In genomic region chr8:121332436-121332835, GRCm38 (mm10) we compare ENCODE assay signal across 10 mouse cellular contexts.
A peak's percentile ranks its signal among the peaks of the same experiment; 100 is the strongest.
DNase-seq lines count a peak whose midpoint lies in the region; ATAC-seq and TF ChIP-seq lines count a peak whose summit lies in the region.
"Had no signal": no experiment of that assay in that cellular context is flagged by ENCODE, and none has a peak within 500 bp of the region (broad histone marks: within the 10 kb centered on the region; RNA-seq: fewer than 3 reads in every experiment).

No protein-coding gene starts in this region.

- H3K79me2 ChIP-seq in heart, adult 2 months (replicated peaks; ENCODE audit: control insufficient read depth, insufficient read depth, low read length) = no peaks in the 10 kb centered on the region

- 21% methylated on average over 8 of the region's 8 CpGs for WGBS in liver, embryonic 12.5 days (ENCODE audit: insufficient replicate concordance)
- 10% methylated on average over 8 of the region's 8 CpGs for WGBS in heart, adult 2 months
- WGBS in intestine, embryonic 15.5 days = 26% methylated on average over 8 of the region's 8 CpGs

- no peak overlapping the region for H3K9ac ChIP-seq in liver, embryonic 12.5 days
- H3K9ac ChIP-seq in heart, adult 2 months (ENCODE audit: low read depth, low read length) = no peak overlapping the region
- no peak overlapping the region for H3K9ac ChIP-seq in intestine, embryonic 15.5 days
- H3K9ac ChIP-seq: neural tube, embryonic 12.5 days had no signal

- intact Hi-C loops in heart, adult 2 months (cut with DNase I) = no loop called here

- no peak overlapping the region for H3K4me3 ChIP-seq in liver, embryonic 12.5 days
- H3K4me3 ChIP-seq in heart, adult 2 months = no peak overlapping the region
- no peak overlapping the region for H3K4me3 ChIP-seq in intestine, embryonic 15.5 days (replicated peaks)
- H3K4me3 ChIP-seq: neural tube, embryonic 12.5 days had no signal

- H3K4me1 ChIP-seq in liver, embryonic 12.5 days = no peaks in the 10 kb centered on the region; the same call in 1 of the 2 replicates
- peaks cover 17% of the 10 kb centered on the region for H3K4me1 ChIP-seq in heart, adult 2 months (ENCODE audit: control insufficient read depth, insufficient read depth, low read length)
- H3K4me1 ChIP-seq in intestine, embryonic 15.5 days (replicated peaks) = peaks cover 13% of the 10 kb centered on the region

- H3K27ac ChIP-seq in liver, embryonic 12.5 days = no peak overlapping the region
- no peak overlapping the region for H3K27ac ChIP-seq in heart, adult 2 months
- H3K27ac ChIP-seq in intestine, embryonic 15.5 days = no peak overlapping the region
- H3K27ac ChIP-seq: neural tube, embryonic 12.5 days had no signal

- TF ChIP-seq EP300 in heart, adult 2 months (IDR thresholded peaks at IDR 0.05; ENCODE audit: insufficient read depth, low read depth, low read length) = peak; percentile 69; the same call in 1 of the 2 replicates

- peaks cover 7% of the 10 kb centered on the region for H3K9me3 ChIP-seq in liver, embryonic 12.5 days (replicated peaks)
- no peaks in the 10 kb centered on the region for H3K9me3 ChIP-seq in intestine, embryonic 15.5 days

- no peaks in the 10 kb centered on the region for H3K36me3 ChIP-seq in liver, embryonic 12.5 days
- H3K36me3 ChIP-seq in heart, adult 2 months (ENCODE audit: control insufficient read depth, insufficient read depth, low read length) = no peaks in the 10 kb centered on the region
- H3K36me3 ChIP-seq in intestine, embryonic 15.5 days = no peaks in the 10 kb centered on the region
- H3K36me3 ChIP-seq: neural tube, embryonic 12.5 days had no signal

- no peak overlapping the region for H3K4me2 ChIP-seq in liver, embryonic 12.5 days
- H3K4me2 ChIP-seq in intestine, embryonic 15.5 days (replicated peaks) = no peak overlapping the region
- H3K4me2 ChIP-seq: neural tube, embryonic 12.5 days had no signal

- peaks cover 35% of the 10 kb centered on the region for H3K27me3 ChIP-seq in liver, embryonic 12.5 days (replicated peaks)
- H3K27me3 ChIP-seq in heart, adult 2 months (ENCODE audit: control insufficient read depth, insufficient read depth, low read length) = no peaks in the 10 kb centered on the region
- H3K27me3 ChIP-seq in intestine, embryonic 15.5 days (replicated peaks) = peaks cover 3% of the 10 kb centered on the region; the same call in 1 of the 2 replicates
- H3K27me3 ChIP-seq: neural tube, embryonic 12.5 days had no signal

- no peak for ATAC-seq in liver, embryonic 12.5 days
- ATAC-seq in intestine, embryonic 15.5 days = no peak

- TF ChIP-seq POLR2A in heart, adult 2 months (IDR thresholded peaks at IDR 0.05; ENCODE audit: insufficient read depth, low read depth, low read length) = no peak

- DNase-seq in liver = peak; percentile 23
- peak; percentile 61 to 63 for DNase-seq in heart, adult 2 months
- peak; percentile 57 for DNase-seq in kidney, adult 18-20 months
- DNase-seq in lung, postnatal 36 days = peak; percentile 14
- no peak for DNase-seq in spleen, postnatal 14 days (ENCODE audit: low spot score in 2 of 2)
- DNase-seq in urinary bladder, postnatal 14 days (ENCODE audit: low spot score) = no peak
- DNase-seq: cerebellum, adult 18-20 months had no signal

- TF ChIP-seq CTCF in heart, adult 2 months (IDR thresholded peaks at IDR 0.05) = no peak

Comparison
In these comparisons a context has a peak if more than half of its experiments do, and no peak if none do; other contexts are left out.
1. DNase-seq: peak in liver (single experiment), heart, adult 2 months (2 of 2), kidney, adult 18-20 months (single experiment) and lung, postnatal 36 days (single experiment); none in spleen, postnatal 14 days (0 of 2) and urinary bladder, postnatal 14 days (single experiment).